Mouse (Mus musculus) cerebellum, postnatal 36 days (tissue): ENCODE measurements at regions not wholly inside any gene's neighbourhood (a gene's known extent, or its start where the extent isn't known, plus 50 kb on each side); places are given as distances from the start of the nearest gene placed in this dataset.

Experiments used
- DNase-seq, 2 experiments: peaks; one replicate each; pipeline ENCODE4 v3.0.0; 2021 to 2022; ENCODE audit warnings: mixed read lengths in 2 of 2

DNA sequence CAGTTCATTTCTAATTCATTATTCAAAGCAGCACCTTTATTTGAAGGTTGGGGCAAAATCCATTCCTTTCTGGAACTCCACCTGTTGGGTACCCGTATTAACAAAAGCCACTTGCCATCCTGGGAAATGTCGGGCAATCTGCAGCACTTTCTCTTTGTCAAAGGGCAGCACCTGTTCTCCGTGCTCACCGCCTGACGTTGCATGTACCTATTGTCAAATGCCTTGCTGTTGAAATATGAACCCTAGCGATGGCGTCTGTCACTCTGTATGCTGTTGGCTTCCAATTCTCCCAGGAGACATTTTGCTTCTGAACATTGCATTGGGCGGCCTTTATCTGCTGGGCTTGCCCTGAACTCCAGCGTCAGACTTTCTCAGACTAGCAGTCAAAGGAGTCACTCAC is 55.3 kb upstream of the Synm start:
- DNase-seq = no peak
